Mouse (Mus musculus) lung, postnatal 0 days (tissue): ENCODE data around the gene Fnbp1. TPM values are rescaled to one million over a fixed set of nuclear protein-coding genes. Genes with fewer than 3 reads are reported as not detected.

Experiments
- ATAC-seq: fragments of 200-750 bp; cut with Nextera tagmentation; 2 replicates; pipeline ENCODE4 v1.8.0; 2017; ENCODE audit warnings: moderate library complexity
- DNase-seq: peaks from one replicate; pipeline ENCODE4 v3.0.0-alpha.2; 2016; ENCODE audit warnings: low spot score
- H3K27ac ChIP-seq: fragments of 300-500 bp; sonication (generic); 2 replicates; pipeline ENCODE4 v1.5.1; 2014; ENCODE audit warnings: antibody characterized with exemption, mild to moderate bottlenecking, low read length, mixed read lengths
- H3K27me3 ChIP-seq: fragments of 300-500 bp; sonication (generic); replicated peaks from 2 replicates; pipeline ENCODE4 v1.6.1; 2014; ENCODE audit warnings: low read length, mixed read lengths; ENCODE audit not compliant: insufficient read depth
- H3K36me3 ChIP-seq: fragments of 300-500 bp; sonication (generic); 2 replicates; pipeline ENCODE4 v1.6.1; 2014; ENCODE audit warnings: low read length, mixed read lengths; ENCODE audit not compliant: insufficient read depth
- H3K4me1 ChIP-seq: fragments of 300-500 bp; sonication (generic); 2 replicates; pipeline ENCODE4 v1.6.1; 2014; ENCODE audit warnings: antibody characterized with exemption, low read depth, low read length, mixed read lengths; ENCODE audit not compliant: insufficient read depth
- H3K4me2 ChIP-seq: fragments of 300-500 bp; sonication (generic); replicated peaks from 2 replicates; pipeline ENCODE4 v1.6.1; 2014; ENCODE audit warnings: low read depth, mild to moderate bottlenecking, low read length, moderate library complexity, mixed read lengths
- H3K4me3 ChIP-seq: fragments of 300-500 bp; sonication (generic); 2 replicates; pipeline ENCODE4 v1.5.1; 2014; ENCODE audit warnings: low read depth, low read length
- H3K9ac ChIP-seq: fragments of 300-500 bp; sonication (generic); replicated peaks from 2 replicates; pipeline ENCODE4 v1.6.1; 2014; ENCODE audit warnings: low read depth, mild to moderate bottlenecking
- H3K9me3 ChIP-seq: fragments of 300-500 bp; sonication (generic); 2 replicates; pipeline ENCODE4 v1.6.1; 2016; ENCODE audit warnings: low read length, mixed read lengths
- CTCF ChIP-seq: IDR thresholded peaks from 2 replicates; pipeline ENCODE4 v1.5.1; 2016; ENCODE audit warnings: antibody characterized with exemption, mild to moderate bottlenecking
- EP300 ChIP-seq: IDR thresholded peaks from 2 replicates; pipeline ENCODE4 v1.6.1; 2016; ENCODE audit warnings: antibody characterized with exemption, mild to moderate bottlenecking, control low read depth
- WGBS: fragments of 180-500 bp; shearing (Covaris S2); extraction: QIAGEN DNeasy Blood & Tissue Kit; methylation state at CpG from one replicate; pipeline ENCODE4 v1.1.7; 2014; 5-methylcytosine and 5-hydroxymethylcytosine counted together
- polyA plus RNA-seq: library from polyadenylated mRNA; unstranded; fragments of >200 nt; fragmentation: Nextera tagmentation; extraction: Ambion mirVana; gene quantifications from 2 replicates; pipeline ENCODE4 v1.2.1, GENCODE M21; 2015

Fnbp1 gene
- polyA plus RNA-seq, 1 experiment from 2014 or later = 7.2 TPM

- H3K9me3 ChIP-seq = no peaks in the 10 kb centered on the region
- H3K4me1 ChIP-seq = peaks cover 2% of the 10 kb centered on the region; the same call in 1 of the 2 replicates
- H3K4me3 ChIP-seq = no peak overlapping the region
- ATAC-seq = no peak
- DNase-seq = peak; percentile 19
- H3K27ac ChIP-seq = no peak overlapping the region
- 46% methylated on average over 3 of the region's 3 CpGs for WGBS
- TF ChIP-seq EP300 (no peak), CTCF (no peak)
- no peaks in the 10 kb centered on the region for H3K36me3 ChIP-seq
- no peak overlapping the region for H3K4me2 ChIP-seq
- H3K27me3 ChIP-seq = no peaks in the 10 kb centered on the region
- no peak overlapping the region for H3K9ac ChIP-seq
Measured at GRCm38 (mm10) chr2:31101285-31101684, 40.5 kb downstream of the Fnbp1 start.

GRCm38 (mm10) chr2:31099079-31099478 lies 42.7 kb downstream of the Fnbp1 start:
- H3K9me3 ChIP-seq = no peaks in the 10 kb centered on the region
- ATAC-seq (no peak), DNase-seq (no peak)
- no peak overlapping the region for H3K9ac ChIP-seq
- no peak overlapping the region for H3K4me3 ChIP-seq
- H3K4me2 ChIP-seq = no peak overlapping the region
- H3K27ac ChIP-seq = no peak overlapping the region
- TF ChIP-seq CTCF = no peak
- TF ChIP-seq EP300 = no peak
- 70% methylated on average over 8 of the region's 8 CpGs for WGBS
- peaks cover 2% of the 10 kb centered on the region; the same call in 1 of the 2 replicates for H3K4me1 ChIP-seq
- no peaks in the 10 kb centered on the region for H3K27me3 ChIP-seq
- H3K36me3 ChIP-seq = 0 out of 2 replicates have a peak, but pooled peaks cover 4% of the 10 kb centered on the region

GRCm38 (mm10) chr2:31098616-31099015 lies 43.2 kb downstream of the Fnbp1 start:
- no peak overlapping the region for H3K9ac ChIP-seq
- TF ChIP-seq EP300 (no peak), CTCF (no peak)
- H3K9me3 ChIP-seq = no peaks in the 10 kb centered on the region
- peaks cover 2% of the 10 kb centered on the region; the same call in 1 of the 2 replicates for H3K4me1 ChIP-seq
- no peak overlapping the region for H3K27ac ChIP-seq
- H3K36me3 ChIP-seq = 0 out of 2 replicates have a peak, but pooled peaks cover 4% of the 10 kb centered on the region
- H3K4me3 ChIP-seq = no peak overlapping the region
- ATAC-seq (no peak), DNase-seq (no peak)
- no peak overlapping the region for H3K4me2 ChIP-seq
- no peaks in the 10 kb centered on the region for H3K27me3 ChIP-seq
- WGBS = 87% methylated on average over 11 of the region's 11 CpGs

GRCm38 (mm10) chr2:31097276-31097675 lies 44.5 kb downstream of the Fnbp1 start:
- Histone ChIP-seq H3K9ac (no peak overlapping the region), H3K4me2 (no peak overlapping the region), H3K4me1 (peaks cover 2% of the 10 kb centered on the region; the same call in 1 of the 2 replicates), H3K27ac (no peak overlapping the region), H3K36me3 (0 out of 2 replicates have a peak, but pooled peaks cover 4% of the 10 kb centered on the region), H3K4me3 (no peak overlapping the region), H3K27me3 (no peaks in the 10 kb centered on the region), H3K9me3 (no peaks in the 10 kb centered on the region)
- WGBS = 55% methylated on average over 2 of the region's 2 CpGs
- TF ChIP-seq CTCF (no peak), EP300 (no peak)
- ATAC-seq = no peak
- DNase-seq = no peak

- Histone ChIP-seq H3K4me1 (peaks cover 2% of the 10 kb centered on the region; the same call in 1 of the 2 replicates), H3K27me3 (no peaks in the 10 kb centered on the region), H3K9ac (no peak overlapping the region), H3K27ac (no peak overlapping the region), H3K9me3 (no peaks in the 10 kb centered on the region), H3K4me2 (no peak overlapping the region), H3K36me3 (0 out of 2 replicates have a peak, but pooled peaks cover 4% of the 10 kb centered on the region), H3K4me3 (no peak overlapping the region)
- no peak for TF ChIP-seq CTCF
- TF ChIP-seq EP300 = no peak
- DNase-seq (no peak), ATAC-seq (no peak)
- WGBS = 86% methylated on average over 15 of the region's 15 CpGs
Measured at GRCm38 (mm10) chr2:31096119-31096518, 45.7 kb downstream of the Fnbp1 start.

GRCm38 (mm10) chr2:31094565-31094964 lies 47.2 kb downstream of the Fnbp1 start:
- Histone ChIP-seq H3K36me3 (0 out of 2 replicates have a peak, but pooled peaks cover 4% of the 10 kb centered on the region), H3K9me3 (no peaks in the 10 kb centered on the region), H3K4me3 (no peak overlapping the region), H3K27ac (no peak overlapping the region), H3K9ac (no peak overlapping the region), H3K4me2 (no peak overlapping the region), H3K4me1 (no peaks in the 10 kb centered on the region), H3K27me3 (no peaks in the 10 kb centered on the region)
- ATAC-seq (no peak), DNase-seq (no peak)
- no peak for TF ChIP-seq EP300
- no peak for TF ChIP-seq CTCF
- 49% methylated on average over 5 of the region's 5 CpGs for WGBS
